Mouse (Mus musculus) brown adipose tissue, adult 24 weeks (tissue): Measurements from ENCODE around the gene Cep83. TPM values are rescaled to one million over a fixed set of nuclear protein-coding genes. Genes with fewer than 3 reads are reported as not detected.

ENCODE experiments used
- H3K27ac ChIP-seq: fragments of 200-500 bp; replicated peaks from 2 replicates; pipeline ENCODE4 v1.5.1; 2012; ENCODE audit warnings: low read depth, mild to moderate bottlenecking, low read length
- H3K4me1 ChIP-seq: fragments of 200-500 bp; 2 replicates; pipeline ENCODE4 v1.6.1; 2012; ENCODE audit warnings: low read length, mixed read lengths; ENCODE audit not compliant: control insufficient read depth, insufficient read depth, insufficient read length
- H3K4me3 ChIP-seq: fragments of 200-500 bp; 2 replicates; pipeline ENCODE4 v1.5.1; 2012; ENCODE audit warnings: low read depth, mild to moderate bottlenecking, low read length, moderate library complexity; ENCODE audit not compliant: insufficient read depth
- polyA plus RNA-seq: library from polyadenylated mRNA; stranded (reverse); fragments of >200 nt; gene quantifications from 2 replicates; pipeline ENCODE4 v1.2.4, GENCODE M21; 2012; ENCODE audit not compliant: missing spikeins, insufficient read depth, insufficient read length

Gene Cep83
- 7.2 and 9.4 TPM in 2 replicates for polyA plus RNA-seq

- H3K4me3 ChIP-seq, result peak within 1 kb of the TSS; percentile 92
- H3K27ac ChIP-seq, result peak within 1 kb of the TSS; percentile 89
- H3K4me1 ChIP-seq, result 0 out of 2 replicates have a peak, but pooled peaks cover 3% of the 10 kb centered on the region
These were observed at the start of gene Cep83 for GRCm38 (mm10) chr10:94688420-94689175. TSS of gene Cep83 (plus strand) at chr10:94688654.

DNA sequence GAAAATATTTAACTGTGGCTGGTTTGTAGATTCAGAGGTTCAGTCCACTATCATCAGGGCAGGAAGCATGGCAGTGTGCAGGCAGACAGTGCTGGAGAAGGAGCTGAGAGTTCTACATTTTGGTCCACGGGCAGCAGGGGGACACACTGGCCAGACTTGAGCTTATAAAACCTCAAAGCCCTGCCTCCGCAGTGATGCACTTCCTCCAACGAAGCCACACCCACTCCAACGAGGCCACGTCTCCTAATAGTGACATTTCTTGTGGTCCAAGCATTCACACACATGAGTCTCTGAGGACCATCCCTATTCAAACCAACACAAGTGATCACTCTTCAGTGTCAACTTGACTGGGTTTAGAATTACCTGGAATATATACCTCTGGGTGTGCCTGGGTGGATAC lies 49.2 kb upstream of the Cep83 start:
- H3K4me1 ChIP-seq, result no peaks in the 10 kb centered on the region

DNA sequence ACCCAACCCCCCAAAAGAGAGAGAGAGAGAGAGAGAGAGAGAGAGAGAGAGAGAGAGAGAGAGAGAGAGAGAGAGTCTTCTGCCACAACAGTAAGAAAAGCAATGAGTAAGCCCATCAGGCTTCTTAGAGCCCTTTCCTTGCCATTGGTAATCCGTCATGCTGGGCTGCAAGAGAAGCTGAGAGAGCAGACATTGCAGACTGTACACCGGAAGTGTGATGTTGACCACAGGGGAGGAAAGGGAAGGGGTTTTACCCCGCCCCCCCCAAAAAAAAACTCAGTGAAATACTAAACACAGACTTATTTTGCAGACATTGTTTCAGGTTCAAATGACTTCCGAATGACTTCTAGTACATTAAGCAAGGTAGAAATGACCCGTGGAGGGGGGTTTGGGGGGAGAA lies 48.4 kb upstream of the Cep83 start:
- H3K4me1 ChIP-seq, result no peaks in the 10 kb centered on the region
- no peak overlapping the region for H3K27ac ChIP-seq
- no peak overlapping the region for H3K4me3 ChIP-seq

More for the DNA sequence above, 49.2 kb upstream of the Cep83 start:
- no peak overlapping the region for H3K4me3 ChIP-seq
- H3K27ac ChIP-seq, result no peak overlapping the region

DNA sequence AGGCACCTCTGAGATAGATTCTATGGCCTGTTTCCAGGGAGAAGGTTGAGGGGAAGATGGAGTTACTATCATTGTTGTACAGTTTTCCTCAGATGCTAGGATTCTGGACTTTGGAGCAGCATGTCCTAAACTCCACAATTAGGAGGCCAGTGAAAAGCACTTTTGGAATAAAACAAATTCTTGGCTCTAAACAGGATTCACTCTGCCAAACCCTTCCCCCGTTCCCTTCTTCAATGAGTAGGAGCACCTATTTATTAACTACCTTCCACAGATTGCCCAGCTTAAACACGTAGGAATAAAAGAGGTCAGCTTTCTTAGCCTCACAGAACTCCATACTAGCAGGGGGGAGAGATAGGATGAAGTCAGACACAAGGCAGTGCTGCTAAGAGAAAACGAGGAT lies 24.4 kb upstream of the Cep83 start:
- no peak overlapping the region for H3K4me3 ChIP-seq
- H3K4me1 ChIP-seq, result no peaks in the 10 kb centered on the region
- no peak overlapping the region for H3K27ac ChIP-seq

GRCm38 (mm10) chr10:94664455-94664854 lies 24.0 kb upstream of the Cep83 start:
- H3K4me3 ChIP-seq, result no peak overlapping the region
- H3K27ac ChIP-seq, result no peak overlapping the region
- no peaks in the 10 kb centered on the region for H3K4me1 ChIP-seq

- no peak overlapping the region for H3K4me3 ChIP-seq
These were observed 20.3 kb upstream of the Cep83 start for GRCm38 (mm10) chr10:94668147-94668546.

GRCm38 (mm10) chr10:94687801-94688419 lies 544 bp upstream of the Cep83 start:
- H3K27ac ChIP-seq, result peak overlapping the region; percentile 89
- H3K4me1 ChIP-seq, result 0 out of 2 replicates have a peak, but pooled peaks cover 3% of the 10 kb centered on the region
- peak overlapping the region; percentile 92 for H3K4me3 ChIP-seq

More at GRCm38 (mm10) chr10:94668147-94668546, 20.3 kb upstream of the Cep83 start:
- no peak overlapping the region for H3K27ac ChIP-seq
- no peaks in the 10 kb centered on the region for H3K4me1 ChIP-seq

- peak overlapping the region; percentile 6; the same call in 1 of the 2 replicates for H3K27ac ChIP-seq
- H3K4me1 ChIP-seq, result 0 out of 2 replicates have a peak, but pooled peaks cover 3% of the 10 kb centered on the region
These were observed 689 bp downstream of the Cep83 start for GRCm38 (mm10) chr10:94689176-94689510.

GRCm38 (mm10) chr10:94690376-94690775 lies 1.9 kb downstream of the Cep83 start:
- H3K4me3 ChIP-seq, result peak overlapping the region; percentile 16; the same call in 1 of the 2 replicates
- H3K27ac ChIP-seq, result no peak overlapping the region
- H3K4me1 ChIP-seq, result 0 out of 2 replicates have a peak, but pooled peaks cover 3% of the 10 kb centered on the region

More at GRCm38 (mm10) chr10:94689176-94689510, 689 bp downstream of the Cep83 start:
- peak overlapping the region; percentile 92 for H3K4me3 ChIP-seq

- Histone ChIP-seq H3K4me3 (no peak overlapping the region), H3K27ac (no peak overlapping the region), H3K4me1 (0 out of 2 replicates have a peak, but pooled peaks cover 3% of the 10 kb centered on the region)
These were observed 3.7 kb downstream of the Cep83 start for GRCm38 (mm10) chr10:94692163-94692562.

DNA sequence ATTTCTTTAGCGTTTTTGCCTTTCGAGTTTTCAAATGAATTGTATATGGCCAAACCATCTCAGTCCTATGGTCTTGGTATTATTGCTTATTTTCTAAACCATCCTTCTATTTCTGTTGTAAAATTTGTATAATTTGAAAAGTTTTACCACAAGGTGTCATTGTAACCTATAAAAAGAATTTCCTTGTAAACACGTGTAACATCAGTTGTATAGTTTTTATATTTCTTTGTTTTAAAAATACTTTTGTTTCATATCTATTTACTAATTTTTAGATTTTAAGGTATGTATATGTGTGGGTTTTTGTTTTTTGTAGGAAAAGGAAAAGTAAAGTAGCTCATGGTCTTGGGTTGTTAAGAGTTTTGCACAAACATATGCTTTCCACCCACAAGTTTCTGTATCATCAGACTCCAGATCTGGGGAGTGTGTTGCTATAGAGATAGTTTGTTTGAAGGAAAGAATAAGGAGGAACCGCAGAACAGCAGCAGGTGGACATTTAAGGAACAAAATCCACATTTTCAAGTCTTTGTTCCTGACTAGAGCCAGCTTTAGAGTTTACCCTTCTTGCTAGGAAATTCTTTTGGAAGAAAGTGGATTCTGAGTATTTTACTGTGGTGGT lies 17.3 kb downstream of the Cep83 start:
- Histone ChIP-seq H3K4me1 (no peaks in the 10 kb centered on the region), H3K4me3 (no peak overlapping the region), H3K27ac (no peak overlapping the region)

DNA sequence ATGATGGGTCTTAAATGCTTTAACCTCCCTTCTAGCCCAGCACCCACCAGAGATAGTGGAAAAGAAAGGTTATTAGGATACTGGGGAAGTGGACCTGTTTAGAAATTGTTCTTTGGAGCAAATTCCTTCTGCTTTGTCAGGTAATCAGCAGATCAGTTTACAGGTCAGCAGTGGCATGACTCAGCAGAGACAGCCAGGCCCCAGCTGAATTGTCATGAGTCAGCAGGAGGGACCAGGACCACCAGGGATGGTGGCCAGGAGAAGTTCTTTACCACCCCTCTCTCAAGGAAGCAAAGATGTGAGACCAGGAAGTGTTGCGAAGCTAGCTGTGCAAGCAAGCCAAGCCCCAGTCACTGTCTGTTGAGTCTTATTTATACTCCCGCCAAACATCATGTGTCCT lies 18.2 kb downstream of the Cep83 start:
- Histone ChIP-seq H3K4me1 (no peaks in the 10 kb centered on the region), H3K4me3 (no peak overlapping the region), H3K27ac (no peak overlapping the region)

DNA sequence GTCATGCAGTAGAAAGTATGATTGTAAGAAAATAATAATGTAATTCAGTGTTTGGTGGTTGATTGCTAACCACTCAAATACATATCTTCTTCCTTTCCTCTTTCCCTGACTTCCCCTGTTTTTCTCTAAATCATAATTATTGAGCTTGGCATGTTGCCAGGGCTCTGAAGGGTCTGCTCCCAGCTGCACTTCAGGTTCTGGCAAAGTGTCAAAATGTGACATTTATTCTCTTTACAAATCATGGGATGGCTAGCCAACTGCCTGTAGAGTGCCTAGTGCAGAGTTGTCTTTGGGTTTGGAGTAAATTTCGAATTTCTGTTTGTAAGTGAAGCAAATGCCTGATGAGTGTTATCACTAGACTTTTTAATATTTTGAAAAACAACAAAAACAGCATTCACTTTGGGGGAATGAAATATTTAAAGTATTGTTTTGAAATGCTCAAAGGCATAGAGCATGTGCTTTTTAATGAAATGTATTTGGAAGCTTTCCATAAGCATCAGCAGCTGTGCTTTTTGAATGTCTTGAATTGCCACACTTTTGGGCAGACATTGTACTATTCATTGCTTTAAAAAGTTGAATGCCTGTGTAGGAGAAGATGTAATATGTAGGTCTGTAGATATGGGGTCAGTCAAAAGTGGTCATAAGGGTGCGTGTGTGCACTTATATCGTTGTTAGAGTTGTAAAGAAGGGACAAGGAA lies 21.3 kb downstream of the Cep83 start:
- Histone ChIP-seq H3K4me1 (no peaks in the 10 kb centered on the region), H3K27ac (no peak overlapping the region), H3K4me3 (no peak overlapping the region)

GRCm38 (mm10) chr10:94710320-94710695 lies 21.9 kb downstream of the Cep83 start:
- Histone ChIP-seq H3K4me3 (no peak overlapping the region), H3K4me1 (no peaks in the 10 kb centered on the region), H3K27ac (no peak overlapping the region)

DNA sequence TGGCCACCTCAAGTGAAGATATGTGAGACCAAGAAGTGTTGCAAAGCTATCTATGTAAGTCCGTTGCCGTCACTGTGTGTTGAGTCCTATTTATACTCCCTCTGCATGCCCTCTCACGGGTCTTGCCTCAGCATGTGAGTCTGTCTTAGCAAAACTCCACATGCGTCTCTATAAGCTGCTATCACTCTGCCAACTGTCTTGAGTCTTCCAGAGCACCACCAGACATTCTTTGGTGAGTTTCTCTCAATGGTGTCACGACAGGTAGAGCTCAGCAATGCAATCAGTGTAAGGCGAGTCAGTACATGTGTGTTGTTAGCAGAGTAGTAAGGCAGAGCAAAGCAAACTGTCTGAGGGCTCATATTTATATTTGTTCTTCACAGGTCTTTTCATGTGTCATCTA lies 31.8 kb downstream of the Cep83 start:
- Histone ChIP-seq H3K4me1 (no peaks in the 10 kb centered on the region), H3K27ac (no peak overlapping the region), H3K4me3 (no peak overlapping the region)
